Mouse (Mus musculus) midbrain, embryonic 14.5 days (tissue): ENCODE data around the gene Zfp568. TPM values are rescaled to one million over a fixed set of nuclear protein-coding genes. Genes with fewer than 3 reads are reported as not detected.
A peak's percentile ranks its signal among the peaks of the same experiment; 100 is the strongest.

Experiments used
- ATAC-seq: fragments of 200-750 bp; cut with Nextera tagmentation; 2 replicates; pipeline ENCODE4 v1.8.0; 2017; ENCODE audit warnings: moderate number of reproducible peaks, moderate library complexity; ENCODE audit not compliant: low FRiP score, low TSS enrichment
- DNase-seq: peaks from one replicate; pipeline ENCODE4 v3.0.0-alpha.2; 2015
- H3K27ac ChIP-seq: fragments of 300-500 bp; sonication (generic); replicated peaks from 2 replicates; pipeline ENCODE4 v1.5.1; 2014; ENCODE audit warnings: mild to moderate bottlenecking, low read depth, low read length, moderate library complexity
- H3K27me3 ChIP-seq: fragments of 300-500 bp; sonication (generic); 2 replicates; pipeline ENCODE4 v1.6.1; 2014; ENCODE audit warnings: low read length, control low read depth, mixed read lengths; ENCODE audit not compliant: control insufficient read depth, insufficient read depth
- H3K36me3 ChIP-seq: fragments of 300-500 bp; sonication (generic); 2 replicates; pipeline ENCODE4 v1.6.1; 2014; ENCODE audit warnings: low read length, control low read depth; ENCODE audit not compliant: control insufficient read depth, insufficient read depth
- H3K4me1 ChIP-seq: fragments of 300-500 bp; sonication (generic); 2 replicates; pipeline ENCODE4 v1.6.1; 2014; ENCODE audit warnings: mild to moderate bottlenecking, antibody characterized with exemption, low read length, control low read depth; ENCODE audit not compliant: control insufficient read depth, insufficient read depth
- H3K4me2 ChIP-seq: fragments of 300-500 bp; sonication (generic); 2 replicates; pipeline ENCODE4 v1.6.1; 2014; ENCODE audit warnings: mild to moderate bottlenecking, low read length, moderate library complexity
- H3K4me3 ChIP-seq: fragments of 300-500 bp; sonication (generic); replicated peaks from 2 replicates; pipeline ENCODE4 v1.5.1; 2014; ENCODE audit warnings: low read depth, low read length
- H3K9ac ChIP-seq: fragments of 300-500 bp; sonication (generic); replicated peaks from 2 replicates; pipeline ENCODE4 v1.6.1; 2014; ENCODE audit warnings: mild to moderate bottlenecking, low read length, moderate library complexity
- H3K9me3 ChIP-seq: fragments of 300-500 bp; sonication (generic); 2 replicates; pipeline ENCODE4 v1.6.1; 2016; ENCODE audit warnings: low read length, control low read depth, mixed read lengths; ENCODE audit not compliant: control insufficient read depth
- WGBS: fragments of 180-500 bp; shearing (Covaris S2); extraction: QIAGEN DNeasy Blood & Tissue Kit; methylation state at CpG from one replicate; pipeline ENCODE4 v1.1.7; 2014; 5-methylcytosine and 5-hydroxymethylcytosine counted together
- polyA plus RNA-seq: library from polyadenylated mRNA; unstranded; fragments of >200 nt; fragmentation: Nextera tagmentation; extraction: Ambion mirVana; gene quantifications from 2 replicates; pipeline ENCODE4 v1.2.1, GENCODE M21; 2014

Zfp568 gene
- polyA plus RNA-seq, 1 experiment from 2014 or later = 5.5 TPM

DNA sequence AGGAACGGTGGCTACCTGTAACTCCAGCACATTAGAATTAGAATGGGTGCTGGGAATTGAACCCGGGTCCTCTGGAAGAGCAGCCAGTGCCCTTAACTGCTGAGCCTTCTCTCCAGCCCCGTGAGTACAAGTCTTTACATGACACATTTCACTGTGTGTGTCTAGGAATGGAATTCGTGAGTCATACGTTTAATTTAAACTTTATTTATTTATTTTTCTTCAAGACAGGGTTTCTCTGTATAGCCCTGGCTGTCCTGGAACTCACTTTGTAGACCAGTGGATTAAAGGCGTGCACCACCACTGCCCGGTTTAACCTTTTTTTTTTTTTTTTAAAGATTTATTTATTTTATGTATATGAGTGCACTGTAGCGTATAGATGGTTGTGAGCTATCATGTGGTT lies 11.4 kb downstream of the Zfp568 start:
- Histone ChIP-seq H3K27ac (no peak overlapping the region), H3K9ac (no peak overlapping the region), H3K4me3 (no peak overlapping the region), H3K36me3 (peaks cover 73% of the 10 kb centered on the region), H3K4me1 (no peaks in the 10 kb centered on the region), H3K9me3 (no peaks in the 10 kb centered on the region), H3K27me3 (no peaks in the 10 kb centered on the region), H3K4me2 (no peak overlapping the region)
- 94% methylated on average over 8 of the region's 8 CpGs for WGBS
- ATAC-seq = no peak
- DNase-seq = no peak

DNA sequence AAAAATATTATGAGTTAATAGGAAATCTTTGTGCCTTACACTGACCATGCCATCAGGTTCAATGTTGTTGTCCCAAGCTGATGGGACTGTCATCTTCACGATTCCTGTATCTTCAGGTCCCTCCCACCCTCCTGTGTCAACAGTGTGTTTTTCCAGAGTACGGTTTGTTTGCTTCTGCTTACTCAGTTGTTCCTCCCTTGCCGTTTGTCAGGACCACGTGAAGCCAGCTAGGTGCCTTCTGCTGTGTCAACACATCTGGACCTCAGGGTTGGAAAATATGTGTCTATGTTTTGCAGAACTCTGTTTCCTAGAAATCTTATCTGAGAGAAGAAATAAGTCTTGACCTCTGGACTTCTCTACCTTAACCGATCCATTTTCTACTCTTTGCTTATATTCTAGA lies 16.8 kb downstream of the Zfp568 start:
- H3K4me1 ChIP-seq = no peaks in the 10 kb centered on the region
- H3K27ac ChIP-seq = no peak overlapping the region
- ATAC-seq (no peak), DNase-seq (no peak)
- H3K4me3 ChIP-seq = no peak overlapping the region
- no peak overlapping the region for H3K9ac ChIP-seq
- no peak overlapping the region for H3K4me2 ChIP-seq
- no peaks in the 10 kb centered on the region for H3K27me3 ChIP-seq
- 94% methylated on average over 5 of the region's 5 CpGs for WGBS
- H3K36me3 ChIP-seq = peaks cover 46% of the 10 kb centered on the region
- H3K9me3 ChIP-seq = no peaks in the 10 kb centered on the region

DNA sequence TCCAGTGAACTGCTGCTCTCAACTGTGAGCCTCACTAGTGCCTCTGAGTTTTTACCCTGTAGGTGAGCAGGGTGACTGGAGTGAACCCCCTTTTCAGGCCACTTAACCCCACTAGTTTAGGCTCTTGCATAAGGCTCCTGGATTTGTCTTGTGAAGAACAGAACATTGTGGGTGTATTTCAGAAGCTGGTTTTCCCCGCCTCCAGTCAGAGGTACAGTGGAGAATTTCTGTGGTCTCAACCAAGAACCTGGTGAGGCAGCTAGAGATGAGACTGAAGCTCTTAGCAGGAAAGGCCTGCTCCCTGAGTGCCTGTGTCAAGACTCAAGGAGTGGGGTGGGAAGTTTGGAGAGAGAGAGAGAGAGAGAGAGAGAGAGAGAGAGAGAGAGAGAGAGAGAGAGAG lies 23.8 kb downstream of the Zfp568 start:
- DNase-seq = no peak
- H3K4me3 ChIP-seq = no peak overlapping the region
- no peak for ATAC-seq

DNA sequence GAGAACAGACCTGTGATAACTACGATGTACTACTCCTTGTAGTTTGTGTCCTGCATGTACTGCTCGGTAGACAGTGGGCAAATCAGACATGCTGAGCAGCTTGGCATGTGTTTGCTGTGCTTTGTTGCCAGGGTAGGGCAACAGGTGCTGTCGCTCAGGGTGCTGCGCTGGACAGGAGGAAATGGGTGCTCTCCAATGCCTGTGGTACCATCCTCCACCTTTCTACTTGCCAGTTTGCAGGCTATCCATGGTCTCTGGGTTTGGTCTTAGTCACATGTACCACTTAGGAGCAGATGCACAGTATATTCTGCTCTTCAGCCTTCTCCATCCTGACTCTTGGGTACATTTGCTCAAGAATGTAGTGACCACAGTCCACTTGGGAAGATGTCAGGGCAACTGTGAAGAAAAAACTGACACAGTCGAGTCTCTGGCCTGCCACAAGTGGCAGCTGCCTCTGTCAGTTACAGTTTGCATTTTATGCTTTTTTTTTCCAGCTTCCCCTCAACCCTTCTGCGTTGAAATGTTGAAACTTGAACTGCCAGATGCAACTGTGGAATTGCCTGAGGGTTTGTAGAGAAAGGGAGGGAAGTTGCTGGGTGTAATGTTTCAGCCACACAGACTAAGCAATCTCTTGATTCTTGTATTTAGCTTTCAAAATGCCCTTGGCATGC lies 24.4 kb downstream of the Zfp568 start:
- Histone ChIP-seq H3K9ac (no peak overlapping the region; the same call in 1 of the 2 replicates), H3K27ac (no peak overlapping the region), H3K27me3 (no peaks in the 10 kb centered on the region), H3K4me2 (no peak overlapping the region), H3K4me1 (peaks cover 7% of the 10 kb centered on the region; the same call in 1 of the 2 replicates), H3K4me3 (no peak overlapping the region), H3K36me3 (peaks cover 16% of the 10 kb centered on the region), H3K9me3 (no peaks in the 10 kb centered on the region)
- WGBS = 84% methylated on average over 6 of the region's 6 CpGs
- no peak for DNase-seq
- no peak for ATAC-seq

More for the DNA sequence above, 23.8 kb downstream of the Zfp568 start:
- Histone ChIP-seq H3K9me3 (no peaks in the 10 kb centered on the region), H3K4me2 (no peak overlapping the region), H3K27me3 (no peaks in the 10 kb centered on the region), H3K36me3 (peaks cover 16% of the 10 kb centered on the region), H3K27ac (no peak overlapping the region), H3K9ac (no peak overlapping the region), H3K4me1 (peaks cover 7% of the 10 kb centered on the region; the same call in 1 of the 2 replicates)
- WGBS = 97% methylated on average over 1 of the region's 1 CpGs

DNA sequence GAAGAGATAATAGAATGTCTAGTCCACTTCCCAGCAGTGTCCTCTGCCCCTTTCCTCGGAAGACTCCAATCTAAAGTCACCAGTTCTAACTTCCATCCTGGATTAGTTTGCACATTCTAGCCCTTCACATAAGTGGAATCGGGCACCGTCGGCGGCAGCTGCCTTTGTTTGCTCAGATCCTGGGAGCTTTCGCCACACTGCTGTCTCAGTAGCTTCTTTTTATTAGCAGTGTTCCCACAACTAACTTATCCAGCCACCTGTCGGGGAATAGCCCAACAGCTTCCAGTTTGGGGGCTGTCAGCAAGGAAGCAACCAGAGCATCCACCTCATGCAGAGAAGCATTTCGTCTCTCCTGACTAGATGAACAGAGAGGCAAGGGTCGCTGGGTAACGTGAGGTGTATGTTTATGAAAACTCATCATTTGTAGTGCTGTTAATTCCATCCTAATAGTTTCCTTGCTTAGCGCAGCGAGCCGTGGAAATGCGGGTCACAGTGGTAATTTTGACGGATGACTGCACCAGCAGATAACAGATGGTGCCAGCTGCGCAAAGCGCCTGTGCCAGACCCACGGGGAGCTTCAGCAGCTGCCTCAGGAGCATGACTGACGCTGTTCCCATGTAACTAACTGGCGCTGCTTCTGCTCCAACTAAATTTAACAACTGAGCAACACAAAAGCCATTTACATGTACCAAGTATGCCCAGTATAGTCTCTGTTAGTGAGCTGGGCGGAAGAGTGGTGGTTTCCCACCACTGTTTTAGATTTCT lies 25.7 kb downstream of the Zfp568 start:
- DNase-seq (peak; percentile 67), ATAC-seq (no peak; the same call in 1 of the 2 replicates)
- 0 out of 2 replicates have a peak overlapping the region, but pooled peaks have one; percentile 7 for H3K4me2 ChIP-seq
- H3K27me3 ChIP-seq = no peaks in the 10 kb centered on the region
- H3K4me1 ChIP-seq = peaks cover 7% of the 10 kb centered on the region; the same call in 1 of the 2 replicates
- peaks cover 24% of the 10 kb centered on the region for H3K36me3 ChIP-seq
- peak overlapping the region; percentile 45; the same call in 1 of the 2 replicates for H3K27ac ChIP-seq
- H3K9me3 ChIP-seq = no peaks in the 10 kb centered on the region
- no peak overlapping the region for H3K9ac ChIP-seq
- no peak overlapping the region for H3K4me3 ChIP-seq
- 51% methylated on average over 21 of the region's 21 CpGs for WGBS

DNA sequence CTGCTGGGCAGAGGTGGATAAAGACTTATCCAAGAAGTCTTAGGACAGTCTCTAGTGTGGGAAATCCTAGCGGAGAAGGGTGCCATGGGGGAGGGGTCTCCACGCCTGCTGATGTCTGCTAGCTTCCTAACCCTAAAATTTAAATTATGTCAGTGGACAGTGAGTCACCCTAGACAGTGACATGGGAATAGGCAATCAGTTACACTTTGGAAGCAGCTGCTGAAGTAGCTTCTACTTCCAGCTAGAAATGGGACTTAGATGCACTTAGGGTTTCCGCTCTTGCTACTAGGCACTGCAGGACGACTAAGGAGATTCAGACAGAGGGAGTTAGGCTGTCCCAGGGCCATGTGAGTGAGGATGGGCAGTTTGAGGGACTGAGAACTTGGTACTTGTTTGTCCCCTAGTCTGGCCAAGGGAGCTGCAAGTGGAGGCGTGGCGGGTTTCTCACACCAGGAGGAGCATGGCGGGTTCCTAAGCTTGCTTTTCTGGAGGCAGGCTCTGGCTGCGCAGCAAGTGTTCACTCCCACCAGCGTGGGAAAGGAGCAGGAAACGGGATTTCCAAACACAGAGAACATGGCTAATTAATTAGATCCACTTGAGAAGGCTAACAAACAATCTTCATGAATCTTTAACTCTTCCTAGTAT lies 26.9 kb downstream of the Zfp568 start:
- H3K4me2 ChIP-seq = no peak overlapping the region
- peak; percentile 2 for DNase-seq
- ATAC-seq = no peak

DNA sequence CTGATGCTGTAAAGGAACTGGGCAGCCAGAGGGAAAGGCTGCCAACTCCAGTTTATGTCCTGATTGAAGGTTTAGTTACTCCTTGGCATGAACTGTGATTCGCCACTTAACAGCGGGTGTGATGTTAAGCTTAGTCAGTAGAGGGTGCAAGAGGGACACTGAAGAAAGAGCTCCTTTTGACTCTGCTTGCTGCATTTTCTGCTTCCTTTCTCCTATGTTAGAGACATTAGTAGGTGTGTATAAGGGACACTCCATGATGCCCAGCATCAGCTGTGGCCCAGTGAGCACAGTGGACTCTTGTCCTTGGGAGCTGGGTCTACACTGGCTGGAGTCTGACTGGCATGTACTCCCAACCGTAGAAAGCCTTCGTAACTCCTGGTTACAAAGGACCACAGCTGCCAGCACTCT lies 29.2 kb downstream of the Zfp568 start:
- Histone ChIP-seq H3K4me3 (no peak overlapping the region), H3K36me3 (peaks cover 44% of the 10 kb centered on the region), H3K4me1 (peaks cover 7% of the 10 kb centered on the region; the same call in 1 of the 2 replicates), H3K27me3 (no peaks in the 10 kb centered on the region), H3K27ac (no peak overlapping the region; the same call in 1 of the 2 replicates), H3K9ac (no peak overlapping the region), H3K9me3 (no peaks in the 10 kb centered on the region), H3K4me2 (no peak overlapping the region)
- DNase-seq (peak; percentile 83), ATAC-seq (no peak)
- WGBS = 78% methylated on average over 4 of the region's 4 CpGs

More for the DNA sequence above, 26.9 kb downstream of the Zfp568 start:
- 85% methylated on average over 10 of the region's 10 CpGs for WGBS
- Histone ChIP-seq H3K4me1 (peaks cover 7% of the 10 kb centered on the region; the same call in 1 of the 2 replicates), H3K9me3 (no peaks in the 10 kb centered on the region), H3K36me3 (peaks cover 36% of the 10 kb centered on the region), H3K4me3 (no peak overlapping the region), H3K27me3 (no peaks in the 10 kb centered on the region), H3K9ac (no peak overlapping the region), H3K27ac (0 out of 2 replicates have a peak overlapping the region, but pooled peaks have one; percentile 13)

DNA sequence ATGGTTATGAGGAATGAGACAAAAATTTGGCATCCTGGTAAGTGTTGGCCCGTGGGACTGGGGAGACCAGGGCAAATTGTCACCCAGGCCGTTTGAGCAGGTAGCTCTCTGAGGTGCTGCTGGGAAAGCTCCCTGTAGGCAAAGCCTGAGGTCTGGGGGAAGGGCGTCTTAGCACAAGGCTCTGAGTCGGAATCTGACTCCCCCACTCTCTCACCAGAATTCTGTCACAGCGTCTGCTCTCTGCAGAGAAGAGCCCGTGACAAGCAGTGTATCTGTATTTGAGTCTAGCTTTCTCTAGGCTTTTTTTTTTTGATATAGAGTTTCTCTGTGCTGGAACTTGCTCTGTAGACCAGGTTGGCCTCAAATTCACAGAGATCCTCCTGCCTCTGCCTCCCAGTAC lies 33.5 kb downstream of the Zfp568 start:
- H3K27ac ChIP-seq = no peak overlapping the region
- no peak for DNase-seq
- no peak overlapping the region for H3K4me2 ChIP-seq
- 94% methylated on average over 6 of the region's 6 CpGs for WGBS
- H3K9me3 ChIP-seq = no peaks in the 10 kb centered on the region
- H3K4me1 ChIP-seq = no peaks in the 10 kb centered on the region
- no peak overlapping the region for H3K9ac ChIP-seq
- no peak overlapping the region for H3K4me3 ChIP-seq
- no peak for ATAC-seq
- H3K36me3 ChIP-seq = peaks cover 63% of the 10 kb centered on the region
- H3K27me3 ChIP-seq = no peaks in the 10 kb centered on the region
